Mouse (Mus musculus) embryonic facial prominence, embryonic 12.5 days (tissue): ENCODE measurements around the gene Fibp. TPM values are rescaled to one million over a fixed set of nuclear protein-coding genes. Genes with fewer than 3 reads are reported as not detected.

Experiments
- ATAC-seq: fragments of 200-750 bp; cut with Nextera tagmentation; 2 replicates; pipeline ENCODE4 v1.8.0; 2017; ENCODE audit not compliant: insufficient number of reproducible peaks, insufficient read depth, low FRiP score, low TSS enrichment
- H3K27ac ChIP-seq: fragments of 300-500 bp; sonication (generic); 2 replicates; pipeline ENCODE4 v1.5.1; 2016; ENCODE audit warnings: mild to moderate bottlenecking
- H3K27me3 ChIP-seq: fragments of 300-500 bp; sonication (generic); 2 replicates; pipeline ENCODE4 v1.6.1; 2016; ENCODE audit warnings: mild to moderate bottlenecking, moderate library complexity
- H3K36me3 ChIP-seq: fragments of 300-500 bp; sonication (generic); 2 replicates; pipeline ENCODE4 v1.6.1; 2016; ENCODE audit warnings: mild to moderate bottlenecking
- H3K4me1 ChIP-seq: fragments of 300-500 bp; sonication (generic); 2 replicates; pipeline ENCODE4 v1.6.1; 2016
- H3K4me2 ChIP-seq: fragments of 300-500 bp; sonication (generic); replicated peaks from 2 replicates; pipeline ENCODE4 v1.6.1; 2016; ENCODE audit warnings: mild to moderate bottlenecking, moderate library complexity
- H3K4me3 ChIP-seq: fragments of 300-500 bp; sonication (generic); 2 replicates; pipeline ENCODE4 v1.5.1; 2016; ENCODE audit warnings: mild to moderate bottlenecking
- H3K9ac ChIP-seq: fragments of 300-500 bp; sonication (generic); 2 replicates; pipeline ENCODE4 v1.6.1; 2016; ENCODE audit warnings: mild to moderate bottlenecking, moderate library complexity
- H3K9me3 ChIP-seq: fragments of 300-500 bp; sonication (generic); 2 replicates; pipeline ENCODE4 v1.6.1; 2016; ENCODE audit warnings: mild to moderate bottlenecking, moderate library complexity
- WGBS: fragments of 180-500 bp; shearing (Covaris S2); methylation state at CpG from one replicate; pipeline ENCODE4 v1.1.7; 2016; 5-methylcytosine and 5-hydroxymethylcytosine counted together
- polyA plus RNA-seq: library from polyadenylated mRNA; unstranded; fragments of >200 nt; fragmentation: Nextera tagmentation; extraction: Ambion mirVana; gene quantifications from 2 replicates; pipeline ENCODE4 v1.2.1, GENCODE M21; 2016

The Fibp gene
- polyA plus RNA-seq, 1 experiment from 2014 or later = 150 TPM

DNA sequence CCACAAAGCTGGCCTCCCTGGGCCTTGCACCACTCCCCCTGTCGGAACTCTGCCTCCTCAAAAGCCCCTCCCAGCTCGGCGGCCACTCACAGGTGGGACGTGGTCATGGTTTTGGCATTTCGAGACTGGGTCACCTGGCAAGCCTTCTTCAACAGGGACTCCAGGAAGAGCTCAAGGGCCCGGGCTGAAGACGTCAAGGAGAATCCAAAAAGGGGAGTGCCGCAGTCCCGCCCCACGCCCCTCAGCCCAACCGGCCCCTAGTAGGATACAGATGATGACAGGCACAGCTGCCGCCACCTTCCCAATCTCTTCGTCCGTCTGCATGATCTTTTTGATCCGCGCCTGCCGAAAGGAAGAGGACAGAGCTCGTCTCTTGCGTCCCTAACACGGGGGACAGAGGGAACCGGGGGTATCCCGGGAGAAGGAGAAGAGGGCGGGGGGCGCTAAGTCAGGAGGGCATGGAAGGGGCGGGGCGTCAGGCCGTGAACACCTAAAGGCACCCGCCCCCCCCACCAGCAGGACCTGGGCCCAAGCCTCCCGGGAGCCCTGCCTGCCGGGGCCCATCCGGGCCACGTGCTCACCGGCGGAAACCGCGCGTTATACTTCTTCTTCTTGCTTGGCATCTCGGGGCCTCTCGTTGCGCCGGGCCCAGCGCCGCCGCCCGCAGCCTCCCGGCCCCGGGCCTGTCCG is 36.2 kb upstream of the Fibp start:
- Histone ChIP-seq H3K4me3 (peak overlapping the region; percentile 80), H3K9ac (peak overlapping the region; percentile 81), H3K4me1 (peaks cover 28% of the 10 kb centered on the region), H3K27me3 (no peaks in the 10 kb centered on the region), H3K36me3 (peaks cover 56% of the 10 kb centered on the region), H3K4me2 (peak overlapping the region; percentile 88), H3K27ac (peak overlapping the region; percentile 89), H3K9me3 (no peaks in the 10 kb centered on the region)
- 1% methylated on average over 36 of the region's 48 CpGs for WGBS
- ATAC-seq = peak; percentile 20; the same call in 1 of the 2 replicates

- Histone ChIP-seq H3K27me3 (no peaks in the 10 kb centered on the region), H3K9ac (peak within 1 kb of the TSS; percentile 81), H3K4me1 (peaks cover 28% of the 10 kb centered on the region), H3K27ac (peak within 1 kb of the TSS; percentile 89), H3K36me3 (peaks cover 51% of the 10 kb centered on the region), H3K4me2 (peak within 1 kb of the TSS; percentile 88), H3K9me3 (no peaks in the 10 kb centered on the region), H3K4me3 (peak within 1 kb of the TSS; percentile 80)
- under 1% methylated on average over 67 of the region's 87 CpGs for WGBS
- peak; percentile 93 for ATAC-seq
Measured at GRCm38 (mm10) chr19:5424782-5425741, 35.4 kb upstream of the Fibp start, which contains the start of the genes Drap1 and AI837181. Drap1 (minus strand) TSS chr19:5424979. AI837181 (plus strand) TSS chr19:5425144.

DNA sequence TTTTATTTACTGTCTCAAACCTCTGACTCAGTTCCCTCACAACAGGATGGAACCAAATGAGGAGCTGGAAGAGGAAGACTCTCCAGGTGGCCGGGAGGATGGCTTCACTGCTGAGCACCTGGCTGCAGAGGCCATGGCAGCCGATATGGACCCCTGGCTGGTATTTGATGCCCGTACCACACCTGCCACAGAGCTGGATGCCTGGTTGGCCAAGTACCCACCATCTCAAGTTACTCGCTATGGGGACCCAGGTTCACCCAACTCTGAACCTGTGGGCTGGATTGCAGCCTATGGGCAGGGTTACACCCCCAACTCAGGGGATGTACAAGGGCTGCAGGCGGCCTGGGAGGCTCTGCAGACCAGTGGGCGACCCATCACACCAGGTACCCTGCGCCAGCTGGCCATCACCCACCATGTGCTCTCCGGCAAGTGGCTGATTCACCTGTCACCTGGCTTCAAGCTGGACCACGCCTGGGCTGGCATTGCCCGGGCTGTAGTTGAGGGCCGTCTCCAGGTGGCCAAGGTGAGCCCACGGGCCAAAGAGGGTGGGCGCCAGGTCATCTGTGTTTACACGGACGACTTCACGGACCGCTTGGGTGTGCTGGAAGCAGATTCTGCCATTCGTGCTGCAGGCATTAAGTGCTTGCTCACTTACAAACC is 34.4 kb upstream of the Fibp start:
- no peak for ATAC-seq
- H3K9me3 ChIP-seq = no peaks in the 10 kb centered on the region
- peaks cover 28% of the 10 kb centered on the region for H3K4me1 ChIP-seq
- H3K4me2 ChIP-seq = peak overlapping the region; percentile 88
- peak overlapping the region; percentile 74 for H3K27ac ChIP-seq
- 89% methylated on average over 18 of the region's 18 CpGs for WGBS
- peaks cover 41% of the 10 kb centered on the region for H3K36me3 ChIP-seq
- H3K9ac ChIP-seq = peak overlapping the region; percentile 81
- no peaks in the 10 kb centered on the region for H3K27me3 ChIP-seq
- H3K4me3 ChIP-seq = peak overlapping the region; percentile 80

- H3K9me3 ChIP-seq = no peaks in the 10 kb centered on the region
- H3K27ac ChIP-seq = no peak overlapping the region
- 0 out of 2 replicates have a peak overlapping the region, but pooled peaks have one; percentile 80 for H3K4me3 ChIP-seq
- H3K36me3 ChIP-seq = peaks cover 34% of the 10 kb centered on the region
- peak overlapping the region; percentile 81; the same call in 1 of the 2 replicates for H3K9ac ChIP-seq
- ATAC-seq = no peak
- 93% methylated on average over 13 of the region's 13 CpGs for WGBS
- H3K4me2 ChIP-seq = peak overlapping the region; percentile 88
- H3K27me3 ChIP-seq = no peaks in the 10 kb centered on the region
- H3K4me1 ChIP-seq = peaks cover 28% of the 10 kb centered on the region
Measured at GRCm38 (mm10) chr19:5426640-5427290, 33.6 kb upstream of the Fibp start.

DNA sequence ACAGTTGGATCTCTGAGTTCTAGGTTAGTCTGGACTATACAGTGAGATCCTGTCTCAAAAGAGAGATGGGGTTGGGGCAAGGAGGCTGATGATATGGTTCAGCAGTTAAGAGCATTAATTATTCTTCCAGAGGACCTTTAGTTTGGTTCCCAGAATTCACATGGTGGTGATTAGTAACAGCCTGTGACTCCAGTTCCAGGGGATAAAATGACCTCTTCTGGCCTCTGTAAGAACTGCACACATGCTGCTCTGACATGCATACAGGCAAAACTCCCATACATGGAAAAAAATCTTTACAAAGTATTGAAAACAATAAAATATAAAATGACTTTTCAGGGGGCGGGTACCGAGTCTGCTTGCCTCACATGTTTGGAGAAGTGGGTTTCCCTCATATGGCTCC is 32.3 kb upstream of the Fibp start:
- Histone ChIP-seq H3K4me2 (no peak overlapping the region), H3K4me3 (no peak overlapping the region), H3K27ac (no peak overlapping the region), H3K4me1 (peaks cover 32% of the 10 kb centered on the region), H3K27me3 (no peaks in the 10 kb centered on the region), H3K9ac (no peak overlapping the region), H3K36me3 (peaks cover 21% of the 10 kb centered on the region), H3K9me3 (no peaks in the 10 kb centered on the region)
- ATAC-seq = no peak
- WGBS = 94% methylated on average over 2 of the region's 2 CpGs

DNA sequence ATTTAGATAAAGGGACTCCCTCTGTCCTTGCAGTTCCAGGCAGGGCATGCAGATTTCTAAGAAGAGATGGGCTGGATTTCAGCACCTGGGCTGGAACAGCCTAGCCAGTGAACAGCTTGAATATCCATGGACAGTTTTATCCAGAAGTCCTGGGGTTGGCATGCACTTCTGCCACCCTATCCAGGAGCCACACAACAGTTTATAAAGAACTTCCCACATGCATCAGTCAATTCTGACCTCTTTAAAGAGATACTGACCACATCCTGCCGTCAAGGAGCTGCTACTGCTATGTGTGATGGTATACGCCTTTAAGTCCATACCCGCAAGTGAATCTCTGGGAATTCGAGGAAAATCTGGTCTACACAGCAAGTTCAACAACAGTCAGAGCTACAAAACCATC is 31.2 kb upstream of the Fibp start:
- 85% methylated on average over 4 of the region's 4 CpGs for WGBS
- no peak overlapping the region for H3K4me3 ChIP-seq
- no peak overlapping the region for H3K27ac ChIP-seq
- peaks cover 20% of the 10 kb centered on the region for H3K36me3 ChIP-seq
- no peak overlapping the region for H3K9ac ChIP-seq
- H3K9me3 ChIP-seq = no peaks in the 10 kb centered on the region
- H3K4me2 ChIP-seq = no peak overlapping the region
- no peak for ATAC-seq
- H3K27me3 ChIP-seq = no peaks in the 10 kb centered on the region
- H3K4me1 ChIP-seq = peaks cover 33% of the 10 kb centered on the region

DNA sequence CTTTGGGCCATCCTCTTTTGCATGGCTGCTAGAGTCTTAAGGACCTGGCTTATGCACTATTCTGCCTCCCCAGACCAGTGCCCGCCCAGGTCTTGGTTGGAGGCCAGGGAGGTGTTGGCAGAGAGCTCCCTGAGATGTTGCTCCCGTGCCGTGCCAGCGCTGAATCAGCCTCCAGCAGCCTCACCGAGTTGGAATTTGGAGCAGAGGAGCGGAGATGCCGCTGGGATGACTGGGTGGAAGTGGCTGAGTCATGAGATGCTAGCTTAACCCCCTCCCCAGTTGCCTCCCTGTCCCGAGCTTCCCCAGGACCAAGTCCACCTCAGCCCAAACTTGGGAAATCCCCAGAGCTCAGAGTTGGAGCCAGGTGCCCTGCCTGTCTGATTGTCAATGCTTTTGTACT is 30.6 kb upstream of the Fibp start:
- Histone ChIP-seq H3K4me3 (no peak overlapping the region), H3K9me3 (no peaks in the 10 kb centered on the region), H3K27me3 (no peaks in the 10 kb centered on the region), H3K27ac (no peak overlapping the region), H3K4me1 (peaks cover 33% of the 10 kb centered on the region), H3K36me3 (peaks cover 20% of the 10 kb centered on the region), H3K4me2 (no peak overlapping the region), H3K9ac (no peak overlapping the region)
- WGBS = 78% methylated on average over 8 of the region's 8 CpGs
- ATAC-seq = no peak

DNA sequence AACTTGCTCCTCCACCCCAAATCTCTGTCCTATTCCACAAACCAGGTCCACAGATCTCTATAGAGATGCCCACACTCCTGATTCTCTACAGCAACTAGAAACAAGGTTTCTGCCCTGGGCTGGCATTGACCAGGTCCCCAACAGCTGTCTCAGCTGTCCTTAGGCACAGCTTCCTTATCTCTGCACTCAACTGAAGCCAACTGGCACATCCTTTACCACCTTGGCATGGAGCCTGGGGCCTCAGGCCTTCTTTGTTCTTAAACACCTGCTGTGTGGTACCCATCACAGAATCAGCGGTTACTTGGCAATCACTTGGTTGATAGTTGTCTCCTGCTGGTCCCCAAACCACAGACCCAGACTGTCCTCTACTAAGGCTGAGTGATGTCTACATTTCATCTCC is 30.0 kb upstream of the Fibp start:
- H3K27me3 ChIP-seq = no peaks in the 10 kb centered on the region
- H3K9ac ChIP-seq = no peak overlapping the region
- WGBS = 81% methylated on average over 1 of the region's 1 CpGs
- no peaks in the 10 kb centered on the region for H3K9me3 ChIP-seq
- no peak for ATAC-seq
- peaks cover 20% of the 10 kb centered on the region for H3K36me3 ChIP-seq
- peaks cover 33% of the 10 kb centered on the region for H3K4me1 ChIP-seq
- no peak overlapping the region for H3K4me2 ChIP-seq
- no peak overlapping the region for H3K4me3 ChIP-seq
- H3K27ac ChIP-seq = no peak overlapping the region

GRCm38 (mm10) chr19:5431911-5432464 is 28.4 kb upstream of the Fibp start:
- Histone ChIP-seq H3K4me1 (peaks cover 20% of the 10 kb centered on the region), H3K27ac (peak overlapping the region; percentile 46; the same call in 1 of the 2 replicates), H3K9me3 (no peaks in the 10 kb centered on the region), H3K9ac (no peak overlapping the region), H3K4me2 (no peak overlapping the region), H3K4me3 (no peak overlapping the region), H3K36me3 (peaks cover 8% of the 10 kb centered on the region), H3K27me3 (no peaks in the 10 kb centered on the region)
- 68% methylated on average over 4 of the region's 4 CpGs for WGBS
- no peak for ATAC-seq

- Histone ChIP-seq H3K36me3 (no peaks in the 10 kb centered on the region), H3K4me2 (peak overlapping the region; percentile 52), H3K9ac (peak overlapping the region; percentile 37; the same call in 1 of the 2 replicates), H3K27ac (peak overlapping the region; percentile 61), H3K4me3 (peak overlapping the region; percentile 30), H3K4me1 (peaks cover 19% of the 10 kb centered on the region), H3K27me3 (no peaks in the 10 kb centered on the region), H3K9me3 (no peaks in the 10 kb centered on the region)
- ATAC-seq = no peak; the same call in 1 of the 2 replicates
- WGBS = 10% methylated on average over 16 of the region's 16 CpGs
Measured at GRCm38 (mm10) chr19:5432992-5433852, 27.2 kb upstream of the Fibp start.
